Mouse (Mus musculus) inflammation-experienced regulatory T-cells, adult 6 months (primary cell): ENCODE data around the gene Esp23. TPM values are rescaled to one million over a fixed set of nuclear protein-coding genes. Genes with fewer than 3 reads are reported as not detected.
"Not testable (repeated sequence)": the region's sequence is repeated elsewhere in the genome, so short reads cannot be mapped to it uniquely, and the experiment has no call there.

Experiments used
- ATAC-seq: one replicate; pipeline ENCODE4 v1.8.0; 2017
- polyA plus RNA-seq, 3 experiments: library from polyadenylated mRNA; unstranded; fragments of 100-300 nt; shearing (Covaris generic); gene quantifications; one replicate each; pipeline ENCODE4 v1.2.1; 2017

Gene Esp23
- not detected for polyA plus RNA-seq

GRCm38 (mm10) chr17:39076937-39077336 is at the start of gene Esp23:
TSS of gene Esp23 (minus strand) at chr17:39077037.
- no peak for ATAC-seq

GRCm38 (mm10) chr17:39107126-39107525 is 30.3 kb upstream of the Esp23 start:
- ATAC-seq = not testable (repeated sequence)

- ATAC-seq = no peak
Measured at GRCm38 (mm10) chr17:39095034-39095433, 18.2 kb upstream of the Esp23 start, which contains the start of gene Esp22. TSS of gene Esp22 (plus strand) at chr17:39095334.

DNA sequence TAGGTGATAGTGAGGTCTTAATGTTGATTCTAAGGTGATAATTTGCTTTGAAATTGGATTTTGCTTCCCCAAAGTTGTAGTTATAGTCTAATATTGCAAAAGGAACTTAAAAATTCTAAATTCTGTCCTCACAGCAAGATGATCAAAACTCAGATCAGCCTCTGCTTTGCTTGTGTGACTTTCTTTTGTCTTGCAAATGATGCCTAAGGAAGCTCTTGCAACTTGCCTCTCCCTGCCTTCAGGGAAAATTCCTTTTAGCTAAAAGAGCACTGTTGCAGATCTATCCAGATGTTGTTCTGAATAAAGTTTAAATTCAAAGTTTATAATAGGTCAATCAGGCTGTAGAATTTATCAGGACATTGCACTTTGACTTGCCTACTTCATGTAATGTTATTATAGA is 13.2 kb downstream of the Esp23 start:
- no peak for ATAC-seq

DNA sequence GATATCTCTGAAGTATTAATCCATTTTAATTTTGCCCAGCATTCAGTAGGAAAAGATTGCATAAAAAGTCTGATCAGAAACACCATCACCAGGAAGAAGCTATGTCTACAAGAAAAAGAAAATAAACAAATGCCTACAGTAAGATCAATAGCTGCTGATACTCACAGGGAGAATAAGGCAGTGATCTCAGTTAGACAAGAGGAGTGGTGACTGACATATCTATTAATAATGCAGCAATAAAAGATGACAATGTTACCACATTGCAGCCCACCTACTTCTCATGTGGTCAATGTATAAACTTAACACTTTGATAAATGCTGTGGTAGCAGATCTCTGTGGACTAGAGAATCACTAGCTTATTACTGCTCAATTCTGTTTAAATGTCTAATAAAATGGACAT is 33.6 kb downstream of the Esp23 start, which contains the start of gene Gm21903:
TSS of gene Gm21903 (minus strand) at position 101 of the 400 bp plus-strand sequence.
- ATAC-seq = no peak

- ATAC-seq = not testable (repeated sequence)
Measured at GRCm38 (mm10) chr17:39036395-39036794, 40.4 kb downstream of the Esp23 start, which contains the start of gene Esp24. TSS of gene Esp24 (plus strand) at chr17:39036695.

Other genes starting within 250 kb of the Esp23 start
- not detected for gene Esp24, start 40.3 kb downstream of the Esp23 start, polyA plus RNA-seq
- gene Gm21903, start 33.7 kb downstream of the Esp23 start, polyA plus RNA-seq = not detected
- gene Esp22, start 18.3 kb upstream of the Esp23 start, polyA plus RNA-seq = not detected